29 mouse cellular contexts compared by ENCODE assay signal in the genomic region with DNA sequence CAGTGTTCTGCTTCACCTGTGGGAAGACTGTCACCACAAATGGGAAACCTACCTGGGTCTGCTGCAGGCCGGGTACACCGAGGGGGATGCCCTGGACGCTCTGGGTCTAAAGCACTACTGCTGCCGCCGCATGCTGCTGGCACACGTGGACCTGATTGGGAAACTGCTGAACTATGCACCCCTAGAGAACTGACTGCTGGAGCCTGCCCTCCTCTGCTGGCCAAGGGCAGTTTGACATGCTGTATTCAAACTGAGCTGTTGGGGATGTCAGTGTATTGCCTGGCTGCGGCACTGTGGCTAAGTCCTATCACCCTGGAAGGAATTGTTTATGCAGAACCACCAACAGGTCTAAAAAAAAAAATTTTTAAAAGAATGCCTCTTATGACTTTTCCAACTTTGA. TPM values are rescaled to one million over a fixed set of nuclear protein-coding genes. Genes with fewer than 3 reads are reported as not detected.
"Had no signal": no experiment of that assay in that cellular context is flagged by ENCODE, and none has a peak within 500 bp of the region (broad histone marks: within the 10 kb centered on the region; RNA-seq: fewer than 3 reads in every experiment).

No protein-coding gene starts in this region.

- H3K4me2 ChIP-seq: limb, embryonic 13.5 days; liver, embryonic 13.5 days; lung, embryonic 14.5 days; midbrain, embryonic 13.5 days; neural tube, embryonic 13.5 days had no signal

- H3K4me1 ChIP-seq: limb, embryonic 10.5 days; limb, embryonic 13.5 days; liver, embryonic 13.5 days; midbrain, embryonic 13.5 days; neural tube, embryonic 13.5 days had no signal

- ATAC-seq: lung, postnatal 0 days; midbrain, embryonic 13.5 days; midbrain, embryonic 16.5 days had no signal

- DNase-seq: kidney, adult 9 months; kidney, postnatal 14 days; kidney, postnatal 4 days; liver; liver, embryonic 13.5 days; lung, embryonic 14.5 days; thymus, adult 2 months; thymus, postnatal 14 days; thymus, postnatal 4 days had no signal

- H3K4me3 ChIP-seq: limb, embryonic 10.5 days; limb, embryonic 13.5 days; liver, embryonic 13.5 days; midbrain, embryonic 13.5 days; myocyte; neural tube, embryonic 13.5 days had no signal

- H3K9ac ChIP-seq: limb, embryonic 13.5 days; liver, embryonic 13.5 days; lung, embryonic 14.5 days; midbrain, embryonic 13.5 days; neural tube, embryonic 13.5 days had no signal

- H3K27me3 ChIP-seq: limb, embryonic 13.5 days; liver, embryonic 13.5 days; midbrain, embryonic 13.5 days; neural tube, embryonic 13.5 days had no signal

- H3K27ac ChIP-seq: limb, embryonic 10.5 days; limb, embryonic 13.5 days; liver, embryonic 13.5 days; macrophage; midbrain, embryonic 13.5 days; neural tube, embryonic 13.5 days; stomach, postnatal 0 days had no signal

- H3K36me3 ChIP-seq: limb, embryonic 10.5 days; limb, embryonic 13.5 days; liver, embryonic 13.5 days; midbrain, embryonic 13.5 days; neural tube, embryonic 13.5 days had no signal

- H3K9me3 ChIP-seq: limb, embryonic 10.5 days; limb, embryonic 13.5 days; liver, embryonic 13.5 days; midbrain, embryonic 13.5 days; neural tube, embryonic 13.5 days had no signal

RNA-seq across cellular contexts. Expression of gene Sgo2b, which starts 18.9 kb away (rescaled TPM):
- total RNA-seq: layer of hippocampus, adult 18-20 months; layer of hippocampus, postnatal 14 days; left cerebral cortex, postnatal 25 days; megakaryocyte, adult 5-6 weeks; monocyte, adult 5-6 weeks; neutrophil, adult 5-6 weeks had no signal
- polyA plus RNA-seq: kidney, embryonic 16.5 days; limb, embryonic 13.5 days; liver, embryonic 13.5 days; liver, embryonic 16.5 days; lung, embryonic 14.5 days; lung, postnatal 0 days; macrophage; midbrain, embryonic 13.5 days; midbrain, embryonic 16.5 days; myocyte; neural tube, embryonic 13.5 days; small intestine, adult 2 months; spleen, adult 2 months; stomach, embryonic 14.5 days; stomach, postnatal 0 days; thymus, adult 2 months had no signal
